Mouse (Mus musculus) adrenal gland, adult 2 months (tissue): Measurements from ENCODE around the gene Myadm. TPM values are rescaled to one million over a fixed set of nuclear protein-coding genes. Genes with fewer than 3 reads are reported as not detected.
A peak's percentile ranks its signal among the peaks of the same experiment; 100 is the strongest.

Experiments
- DNase-seq: peaks from one replicate; pipeline ENCODE4 v3.0.0; 2021
- polyA plus RNA-seq: library from polyadenylated mRNA; depleted of rRNA; stranded (reverse); fragments of >200 nt; gene quantifications from 2 replicates; pipeline ENCODE4 v1.2.3, GENCODE M21; 2012
- total RNA-seq, 2 experiments: library from RNA; stranded (reverse); gene quantifications; 2 replicates each; pipeline ENCODE4 v1.2.3; 2021

Gene Myadm
- total and polyA plus RNA-seq, 3 experiments: 65.1 to 199 (median 90.8) TPM

GRCm38 (mm10) chr7:3317704-3318103 is 28.8 kb downstream of the Myadm start:
- no peak for DNase-seq

GRCm38 (mm10) chr7:3320856-3321255 is 32.0 kb downstream of the Myadm start:
- DNase-seq: no peak

GRCm38 (mm10) chr7:3323826-3324225 is 34.9 kb downstream of the Myadm start:
- DNase-seq: no peak

GRCm38 (mm10) chr7:3327961-3328360 is 39.1 kb downstream of the Myadm start:
- no peak for DNase-seq

- DNase-seq: peak; percentile 82
Measured at GRCm38 (mm10) chr7:3329776-3330546, 41.1 kb downstream of the Myadm start.

GRCm38 (mm10) chr7:3331171-3331570 is 42.3 kb downstream of the Myadm start:
- DNase-seq: no peak

GRCm38 (mm10) chr7:3331581-3332223 is 42.8 kb downstream of the Myadm start:
- DNase-seq: peak; percentile 52

GRCm38 (mm10) chr7:3332224-3332615 is 43.3 kb downstream of the Myadm start:
- DNase-seq: no peak

- peak; percentile 17 for DNase-seq
Measured at GRCm38 (mm10) chr7:3332619-3333521, 44.0 kb downstream of the Myadm start, which contains the start of gene Cacng7. TSS of gene Cacng7 (plus strand) at chr7:3332955.

GRCm38 (mm10) chr7:3333542-3333941 is 44.7 kb downstream of the Myadm start:
- no peak for DNase-seq

GRCm38 (mm10) chr7:3336412-3336811 is 47.5 kb downstream of the Myadm start:
- no peak for DNase-seq

- DNase-seq: no peak
Measured at GRCm38 (mm10) chr7:3338286-3338935, 49.5 kb downstream of the Myadm start.

- no peak for DNase-seq
Measured at GRCm38 (mm10) chr7:3339010-3339409, 50.1 kb downstream of the Myadm start.

- DNase-seq: no peak
Measured at GRCm38 (mm10) chr7:3343861-3344260, 55.0 kb downstream of the Myadm start.

GRCm38 (mm10) chr7:3345301-3345700 is 56.4 kb downstream of the Myadm start:
- no peak for DNase-seq

- DNase-seq: peak; percentile 26
Measured at GRCm38 (mm10) chr7:3347366-3348287, 58.7 kb downstream of the Myadm start.

GRCm38 (mm10) chr7:3348326-3348725 is 59.4 kb downstream of the Myadm start:
- no peak for DNase-seq

GRCm38 (mm10) chr7:3349775-3350174 is 60.9 kb downstream of the Myadm start:
- no peak for DNase-seq
